Mouse (Mus musculus): ENCODE measurements around the gene Pcyt1a.

- TF ChIP-seq POLR2A (IDR thresholded peaks at IDR 0.05; ENCODE audit: insufficient read depth, low read length) (no peak), EP300 (IDR thresholded peaks at IDR 0.05; ENCODE audit: insufficient read depth, low read depth, low read length) (no peak), CTCF (IDR thresholded peaks at IDR 0.05; ENCODE audit: low read depth, low read length) (no peak)
Measured at GRCm38 (mm10) chr16:32445558-32445957, 14.8 kb downstream of the Pcyt1a start.
